Mouse (Mus musculus) adrenal gland (tissue): Measurements from ENCODE around the gene Slc37a1.

Experiments used
- intact Hi-C: fragments of 180-260 bp; cut with DNase I; formaldehyde crosslinking; loops from one replicate; pipeline ENCODE4 v1.15.1; 2025
- long read RNA-seq, 2 experiments: library from polyadenylated mRNA; unstranded; transcript quantifications; one replicate each; pipeline ENCODE4 v2.0.0; 2020; ENCODE audit warnings: borderline replicate concordance in 1 of 2; ENCODE audit not compliant: insufficient replicate concordance in 1 of 2

Gene Slc37a1
- long read RNA-seq, experiment 1 = 0 reads
- long read RNA-seq, experiment 2, transcript Slc37a1-201 (20 exons, 3,389 nt) = major isoform, 5 of 10 reads
- long read RNA-seq, experiment 2, partial matches to known transcripts = 4 of 10 reads
- long read RNA-seq, experiment 2, other reads (novel, unspliced or antisense) = 1 of 10 reads

DNA sequence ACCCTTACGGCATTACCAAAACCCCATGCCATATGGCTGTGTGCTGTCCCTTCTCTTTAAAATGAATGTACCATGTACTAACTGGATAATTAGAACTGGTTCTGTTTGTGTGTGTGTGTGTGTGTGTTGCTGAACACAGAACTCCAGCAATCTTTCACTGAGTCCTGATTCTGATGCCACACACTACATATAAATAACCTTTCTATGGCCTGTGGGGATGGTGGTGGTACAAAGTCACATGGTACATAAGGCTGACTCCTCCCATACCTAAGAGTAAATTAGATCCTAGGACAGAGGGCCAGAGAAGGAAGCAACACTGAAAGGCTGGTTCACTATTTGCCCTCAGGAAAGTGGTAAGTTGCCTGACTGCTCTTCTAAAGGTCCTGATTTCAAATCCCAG lies at the start of gene Slc37a1:
Gene Slc37a1 (plus strand): TSS at position 301 of the 400 bp plus-strand sequence.
- intact Hi-C loops = no loop called here

DNA sequence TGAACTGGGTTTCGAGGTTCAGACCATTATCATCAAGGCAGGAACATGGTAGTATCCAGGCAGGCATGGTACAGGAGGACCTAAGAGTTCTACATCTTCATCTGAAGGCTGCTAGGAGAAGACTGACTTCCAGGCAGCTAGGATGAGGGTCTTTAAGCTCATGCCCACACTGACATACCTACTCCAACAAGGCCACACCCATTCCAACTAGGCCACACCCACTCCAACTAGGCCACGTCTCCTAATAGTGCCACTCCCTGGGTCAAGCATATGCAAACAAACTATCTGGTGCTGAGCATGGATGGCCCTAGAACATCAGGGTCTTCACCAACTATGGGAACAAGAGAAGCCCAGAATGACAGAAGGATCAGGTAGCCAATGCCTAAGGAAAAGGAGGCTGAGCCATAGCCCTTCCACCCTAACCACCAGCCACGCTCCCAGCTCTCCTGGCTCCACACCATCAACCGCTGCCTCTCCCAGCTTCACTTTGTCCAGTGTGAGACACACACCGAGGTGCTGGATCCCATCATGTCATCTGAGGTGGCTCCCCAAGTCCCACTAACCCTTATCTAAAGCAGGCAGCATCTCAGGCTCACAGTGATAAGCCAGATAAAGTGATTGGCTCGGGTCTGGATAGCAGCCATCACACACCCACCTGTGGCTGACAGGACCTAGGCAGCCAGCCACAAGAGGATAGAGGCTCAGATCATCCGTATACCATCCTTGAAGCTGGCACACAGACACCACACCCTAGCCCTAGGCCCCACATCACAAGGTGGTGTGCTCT lies 48.2 kb upstream of the Slc37a1 start:
- intact Hi-C loops = no loop called here

DNA sequence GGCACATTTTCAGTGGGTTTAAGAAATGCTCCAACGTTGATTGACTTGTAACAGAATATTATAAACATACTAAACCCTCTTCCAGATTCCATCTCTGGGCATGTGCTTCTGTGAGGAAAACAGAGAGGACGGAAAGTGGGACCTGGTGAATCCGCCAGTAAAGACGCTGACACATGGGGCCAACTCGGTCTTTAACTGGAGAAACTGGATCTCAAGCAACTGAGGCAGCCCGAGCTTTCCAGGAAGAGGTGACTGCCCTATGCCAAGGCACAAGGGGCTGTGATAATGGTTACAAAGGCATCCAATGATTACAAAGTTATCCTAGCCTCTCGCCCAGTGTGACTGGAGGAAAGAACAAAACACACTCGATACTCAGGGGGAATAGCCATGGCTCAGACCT lies 45.4 kb upstream of the Slc37a1 start:
- intact Hi-C loops = no loop called here

DNA sequence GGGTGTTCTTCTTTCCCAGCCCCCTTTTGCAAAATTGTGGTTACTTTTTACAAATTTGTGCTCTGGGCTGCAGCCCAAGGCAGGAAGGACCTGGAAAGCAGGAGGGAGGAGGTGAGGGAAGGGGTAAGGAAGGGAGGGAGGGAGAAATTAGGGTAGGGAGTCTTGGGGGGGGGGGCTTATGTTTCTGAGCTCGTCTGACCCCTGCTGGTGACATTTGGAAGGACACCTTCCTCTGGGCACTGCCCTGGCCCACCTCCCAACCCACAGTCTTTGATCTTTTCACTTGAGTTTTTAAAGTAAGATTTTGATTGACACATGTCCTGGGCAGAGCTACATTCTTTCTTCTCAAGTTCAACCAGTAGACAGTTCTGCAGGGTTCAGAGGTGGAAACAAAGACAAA lies 43.8 kb upstream of the Slc37a1 start:
- intact Hi-C loops = loop anchor here (2.0 kb wide), 1 partner anchor 104 kb away; no protein-coding TSS in a partner anchor

DNA sequence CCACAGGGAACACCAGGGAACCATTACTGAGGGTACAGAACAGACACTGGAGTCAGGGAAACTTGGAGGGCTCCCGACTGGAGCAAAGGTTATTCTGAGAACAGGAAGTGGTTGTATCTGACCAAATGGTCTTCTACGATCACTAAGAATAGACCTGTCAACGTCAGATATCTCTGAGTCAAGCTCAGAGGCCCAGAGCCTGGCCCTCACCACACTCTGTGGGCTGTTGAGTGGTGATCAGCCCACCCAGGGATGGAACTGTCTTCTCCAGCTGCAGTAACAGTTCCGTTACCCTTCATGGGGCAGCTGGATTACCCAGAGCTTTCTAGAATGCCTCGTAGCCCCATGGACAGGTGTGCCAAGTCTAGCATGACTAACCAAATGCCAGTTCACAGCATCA lies 41.3 kb upstream of the Slc37a1 start:
- intact Hi-C loops = no loop called here

DNA sequence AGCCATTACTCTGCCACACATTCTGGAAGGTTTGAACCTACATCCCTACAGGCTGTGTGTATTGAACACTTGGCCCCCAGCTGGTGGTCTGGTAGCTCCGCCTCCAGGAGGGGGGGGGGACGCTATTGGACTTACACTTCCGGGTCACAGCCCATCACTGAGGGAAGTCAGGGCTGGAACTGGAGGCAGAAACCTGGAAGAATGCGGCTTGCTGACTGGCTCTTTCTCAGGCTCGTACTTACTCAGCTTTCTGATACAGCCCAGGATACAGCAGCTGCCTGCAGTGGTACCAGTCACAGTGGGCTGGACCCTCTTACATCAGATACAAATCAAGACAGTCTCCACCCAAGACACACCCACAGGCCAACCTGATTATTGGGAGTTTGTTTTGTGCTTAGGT lies 39.4 kb upstream of the Slc37a1 start:
- intact Hi-C loops = no loop called here

DNA sequence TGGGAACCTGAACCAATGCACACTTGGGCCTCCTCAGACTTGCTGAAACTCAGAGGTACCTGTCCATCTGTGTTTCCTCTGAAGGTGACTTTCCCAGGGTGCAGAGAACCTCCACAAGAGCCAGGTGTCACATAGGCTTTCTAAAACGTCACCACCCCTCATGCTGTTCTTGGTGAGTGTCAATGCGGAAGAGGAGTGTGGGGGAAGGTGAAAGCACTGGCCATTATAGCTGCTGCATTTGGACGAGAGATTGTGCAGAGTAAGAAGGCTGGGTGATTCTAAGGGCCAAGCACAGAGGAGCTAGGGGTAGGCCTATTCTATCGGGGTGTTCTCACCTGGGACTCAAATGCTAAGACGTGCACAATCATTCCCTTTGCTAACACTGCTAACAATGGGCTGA lies 32.6 kb upstream of the Slc37a1 start:
- intact Hi-C loops = loop anchor here (1.0 to 2.0 kb wide), 2 partner anchors 17 to 55 kb away; no protein-coding TSS in a partner anchor

DNA sequence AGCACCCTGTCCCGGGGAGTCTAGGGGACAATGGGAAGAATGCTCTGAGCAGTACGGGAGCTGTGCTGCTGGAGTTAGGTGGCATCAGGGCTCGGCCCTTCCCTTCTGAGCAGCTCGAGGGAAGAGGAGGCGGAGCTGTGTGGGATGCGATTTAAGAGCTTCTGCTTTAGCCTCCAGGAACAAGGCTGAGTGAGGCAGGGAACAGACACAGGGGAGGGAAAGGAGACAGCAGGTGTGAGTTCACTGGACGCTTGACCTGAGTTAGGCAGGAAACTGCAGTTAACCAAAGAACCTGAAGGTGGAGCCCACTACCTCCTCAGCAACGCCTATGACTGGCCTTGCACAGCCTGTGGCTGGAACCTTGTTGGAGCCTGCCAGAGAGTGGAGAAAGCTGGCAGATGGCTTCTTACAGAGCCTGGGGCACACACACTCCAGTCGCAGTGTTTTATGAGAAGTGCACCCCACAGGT lies 32.1 kb upstream of the Slc37a1 start:
- intact Hi-C loops = loop anchor here (1.0 to 2.0 kb wide), 2 partner anchors 16 to 55 kb away; no protein-coding TSS in a partner anchor

DNA sequence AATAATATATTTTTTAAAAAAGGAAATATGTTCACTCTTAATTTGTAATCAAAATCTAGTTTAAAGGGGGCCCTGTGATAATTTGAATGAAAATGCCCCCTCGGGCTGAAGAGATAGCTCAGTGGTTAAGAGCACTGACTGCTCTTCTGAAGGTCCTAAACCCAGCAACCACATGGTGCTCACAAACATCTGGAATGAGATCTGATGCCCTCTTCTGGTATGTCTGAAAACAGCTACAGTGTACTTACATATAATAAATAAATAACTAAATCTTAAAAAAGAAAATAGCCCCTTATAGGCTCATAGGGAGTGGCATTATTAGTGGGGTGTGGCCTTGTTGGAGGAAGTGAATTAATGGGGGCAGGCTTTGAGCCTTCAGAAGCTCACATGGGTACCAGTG lies 29.4 kb upstream of the Slc37a1 start:
- intact Hi-C loops = loop anchor here (5.0 kb wide), 1 partner anchor 90 kb away; no protein-coding TSS in a partner anchor

DNA sequence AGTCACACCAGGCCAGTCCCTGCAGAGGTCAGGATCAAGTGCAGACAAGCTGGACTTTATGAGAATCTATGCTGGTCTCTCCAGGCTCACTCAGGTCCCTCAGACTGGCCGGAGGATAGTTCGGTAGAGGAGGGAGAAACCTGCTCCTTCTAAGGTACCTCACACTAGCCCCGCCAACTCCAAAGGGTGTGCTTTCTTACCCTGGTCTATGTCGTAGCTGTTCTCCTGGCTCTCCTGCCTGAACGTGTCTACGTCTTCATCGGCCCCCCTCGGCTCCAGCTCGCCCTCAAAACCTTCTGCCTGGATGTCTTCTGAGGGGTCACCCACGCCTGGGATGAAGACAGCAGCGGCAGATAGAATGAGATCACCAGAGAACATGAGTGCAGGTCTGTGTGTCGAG lies 28.7 kb upstream of the Slc37a1 start:
- intact Hi-C loops = loop anchor here (5.0 kb wide), 1 partner anchor 89 kb away; no protein-coding TSS in a partner anchor

DNA sequence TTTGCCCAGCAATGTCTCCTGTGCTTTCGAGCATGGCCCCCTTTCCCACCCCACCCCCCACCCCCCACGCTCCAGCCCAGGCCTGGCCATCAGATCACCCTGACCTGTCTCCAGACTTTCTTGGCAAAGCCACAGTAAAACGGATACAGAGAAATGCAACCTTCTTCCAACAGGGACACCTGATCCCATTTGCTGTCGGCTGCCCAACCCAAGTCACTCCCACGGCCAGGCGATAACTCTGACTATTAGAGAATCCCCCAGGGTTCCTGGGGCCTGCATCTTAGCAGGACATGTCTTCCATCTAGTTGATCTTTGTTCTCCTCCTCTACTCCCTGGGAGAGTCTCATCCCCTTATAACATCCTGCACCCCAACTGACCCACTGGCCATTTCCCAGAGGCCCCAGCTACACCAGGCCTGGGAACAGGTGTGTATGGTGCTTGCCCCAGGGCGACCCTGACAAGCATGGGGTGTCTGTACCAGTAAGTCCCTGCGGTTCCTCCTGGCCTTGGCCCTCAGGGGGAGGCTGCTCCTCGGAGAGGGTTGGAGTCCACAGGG lies 28.2 kb upstream of the Slc37a1 start:
- intact Hi-C loops = loop anchor here (5.0 kb wide), 1 partner anchor 89 kb away; no protein-coding TSS in a partner anchor

DNA sequence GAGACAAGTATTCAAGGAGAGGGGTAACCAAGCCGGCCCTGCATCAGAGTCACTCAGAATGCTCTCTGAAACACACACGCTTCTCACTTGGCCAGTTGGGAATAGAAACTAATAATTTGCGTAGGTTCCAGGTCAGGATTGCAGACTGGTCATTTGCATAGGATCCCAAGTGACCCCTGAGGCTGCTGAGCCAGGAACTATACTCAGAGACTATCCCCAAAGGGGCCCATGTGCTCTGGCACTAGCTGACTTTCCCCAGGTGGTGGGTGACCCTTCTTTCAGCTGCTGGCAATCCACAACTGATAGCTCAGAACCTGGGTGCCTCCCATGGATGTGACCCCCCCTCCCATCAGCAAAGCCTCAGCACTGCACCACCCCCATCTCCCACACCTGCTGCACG lies 27.4 kb upstream of the Slc37a1 start:
- intact Hi-C loops = loop anchor here (5.0 kb wide), 1 partner anchor 88 kb away; no protein-coding TSS in a partner anchor

DNA sequence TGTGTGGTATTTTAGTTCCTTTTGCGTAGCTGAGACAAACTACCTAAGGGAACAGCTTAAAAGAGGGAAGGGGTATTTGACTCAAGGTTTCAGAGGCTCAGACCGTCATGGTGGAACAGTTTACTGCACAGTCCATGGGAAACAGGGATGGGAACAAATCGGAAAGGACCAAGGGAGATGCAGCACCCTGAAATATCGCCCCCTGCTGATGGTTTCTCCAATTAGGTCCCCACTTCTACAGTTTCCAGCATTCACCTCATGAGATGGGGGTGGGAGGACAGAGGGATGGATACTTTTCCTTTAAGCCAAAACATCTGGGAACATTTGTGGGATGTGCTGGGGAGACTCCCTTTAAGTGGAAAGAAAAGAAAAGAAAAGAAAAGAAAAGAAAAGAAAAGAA lies 26.8 kb upstream of the Slc37a1 start:
- intact Hi-C loops = loop anchor here (5.0 kb wide), 1 partner anchor 87 kb away; no protein-coding TSS in a partner anchor

DNA sequence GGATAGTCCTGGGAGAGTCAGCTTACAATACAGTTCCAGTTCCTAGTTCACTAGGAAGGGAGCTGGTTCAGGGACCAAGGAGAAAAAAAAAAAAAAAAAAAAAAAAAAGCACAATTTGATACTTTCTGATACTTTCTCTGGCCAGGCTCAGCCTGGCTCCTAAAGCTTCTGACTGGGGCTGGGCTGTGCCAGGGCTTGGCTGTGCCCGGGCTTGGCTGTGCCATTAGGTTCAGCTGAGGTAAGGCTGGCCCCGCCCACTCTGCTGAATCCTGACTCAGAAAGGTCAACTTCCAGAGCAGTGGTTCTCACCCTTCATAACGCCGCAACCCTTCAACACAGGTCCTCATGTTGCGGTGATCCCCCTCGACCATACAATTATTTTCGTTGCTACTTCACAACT lies 26.2 kb upstream of the Slc37a1 start:
- intact Hi-C loops = no loop called here

DNA sequence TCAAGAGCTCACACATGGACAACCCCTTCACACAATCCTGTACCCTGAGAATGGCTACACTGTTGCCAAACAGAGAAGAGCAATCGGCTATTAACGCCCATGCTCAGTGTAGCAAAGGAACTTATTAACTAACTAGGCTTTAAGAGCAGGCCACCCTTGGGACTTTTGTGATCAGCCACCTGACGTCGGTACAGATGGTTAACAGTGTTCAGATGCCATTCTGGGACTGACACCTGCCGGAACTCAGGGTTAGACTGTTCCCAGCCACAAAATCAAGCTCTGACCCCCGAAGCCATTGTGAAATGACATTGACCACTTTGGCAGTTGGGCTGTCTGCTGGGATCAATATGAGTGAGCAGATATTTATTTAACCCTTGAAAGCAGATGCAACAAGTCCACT lies 25.2 kb upstream of the Slc37a1 start:
- intact Hi-C loops = no loop called here

DNA sequence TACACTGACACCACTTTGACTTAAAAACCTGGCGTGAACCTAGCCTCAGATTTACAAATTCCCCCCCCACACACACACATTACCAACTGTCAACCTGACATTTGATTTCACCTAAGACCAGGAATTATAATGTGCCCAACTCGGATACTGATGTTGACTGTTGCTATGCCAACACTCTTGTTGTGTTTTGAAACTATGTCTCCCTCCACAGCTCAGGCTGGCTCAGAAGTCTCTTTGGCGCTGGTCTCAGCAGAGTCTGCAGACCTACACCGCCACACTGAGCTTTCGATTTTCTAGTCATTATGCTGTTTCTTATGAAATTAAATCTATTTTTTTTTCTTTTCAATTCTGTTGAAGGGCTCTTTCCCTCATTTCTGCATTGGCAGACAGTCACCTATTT lies 23.9 kb upstream of the Slc37a1 start:
- intact Hi-C loops = no loop called here

DNA sequence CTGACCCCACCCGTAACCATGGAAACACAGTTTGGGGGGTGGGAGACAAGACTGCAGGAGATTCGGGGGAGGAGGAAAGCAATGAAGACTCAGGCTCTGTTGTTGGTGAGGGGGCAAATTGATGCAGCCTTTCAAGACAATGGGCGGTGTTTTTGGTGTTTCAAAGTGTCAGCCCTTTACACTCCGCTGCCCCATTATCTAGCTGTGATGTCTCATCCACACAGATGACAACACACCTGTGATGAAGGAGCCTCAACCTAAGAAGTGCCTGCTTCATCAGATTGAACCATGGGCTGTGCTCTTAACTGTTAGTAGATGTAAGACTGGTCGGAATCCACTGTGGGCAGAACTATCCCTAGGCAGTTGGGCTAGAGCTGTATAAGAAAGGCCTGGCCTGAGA lies 22.8 kb upstream of the Slc37a1 start:
- intact Hi-C loops = no loop called here

DNA sequence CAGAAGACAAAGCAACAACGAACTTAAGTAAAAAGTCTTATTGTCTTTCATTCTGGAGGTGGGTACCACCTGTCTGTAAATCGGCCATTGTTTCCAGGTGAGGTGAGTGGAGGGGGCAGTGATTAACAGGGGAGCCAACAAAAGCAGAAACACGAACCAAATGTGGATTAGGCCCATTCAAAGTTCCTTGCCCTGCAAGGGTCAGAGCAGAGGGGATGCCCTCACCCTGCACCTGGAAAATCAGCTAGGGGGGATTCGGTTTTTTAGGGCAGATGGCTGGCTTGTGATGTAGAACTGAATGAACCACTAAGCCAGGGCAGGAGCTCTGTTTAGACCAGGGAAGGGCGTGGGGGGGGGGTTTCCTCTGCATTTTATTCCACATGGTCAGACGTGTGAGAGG lies 22.2 kb upstream of the Slc37a1 start:
- intact Hi-C loops = no loop called here

DNA sequence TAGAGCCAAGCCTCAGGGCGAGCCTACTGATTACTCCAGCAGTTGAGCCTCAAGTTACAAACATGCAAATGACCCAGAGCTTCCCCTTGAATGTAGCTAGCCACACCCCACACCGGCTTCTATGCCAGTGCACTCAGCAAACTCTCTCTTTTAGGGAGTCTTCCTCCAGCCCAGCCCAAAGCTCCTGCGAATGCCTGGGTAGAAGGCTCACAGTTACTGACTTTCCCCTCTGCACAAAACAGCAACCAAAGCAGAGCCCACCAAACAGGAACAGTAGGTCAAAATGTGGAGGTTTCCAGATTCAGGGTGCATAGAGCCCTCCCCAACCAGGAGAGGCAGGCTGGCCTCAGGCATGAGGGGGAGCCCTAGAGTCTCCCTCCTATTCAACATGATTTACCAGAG lies 21.4 kb upstream of the Slc37a1 start:
- intact Hi-C loops = no loop called here

DNA sequence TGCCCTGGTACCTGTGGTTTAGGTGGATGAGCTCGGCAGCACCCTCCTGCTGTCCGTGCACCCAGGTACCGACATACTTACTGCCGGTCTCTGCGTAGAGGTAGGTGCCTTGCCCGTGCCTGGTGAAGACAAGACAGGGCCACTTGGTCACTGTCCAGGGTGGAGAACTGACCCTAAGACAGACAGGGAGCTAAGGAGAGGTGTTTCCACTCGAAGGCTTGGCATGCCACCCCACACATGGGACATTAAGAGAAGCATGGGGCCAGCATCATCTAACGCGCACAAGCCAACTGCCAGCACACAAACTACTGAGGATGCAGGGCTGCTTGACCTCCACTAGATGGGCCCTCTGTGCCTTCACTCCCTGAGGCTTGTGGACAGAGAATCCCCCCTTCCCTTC lies 20.8 kb upstream of the Slc37a1 start:
- intact Hi-C loops = no loop called here

DNA sequence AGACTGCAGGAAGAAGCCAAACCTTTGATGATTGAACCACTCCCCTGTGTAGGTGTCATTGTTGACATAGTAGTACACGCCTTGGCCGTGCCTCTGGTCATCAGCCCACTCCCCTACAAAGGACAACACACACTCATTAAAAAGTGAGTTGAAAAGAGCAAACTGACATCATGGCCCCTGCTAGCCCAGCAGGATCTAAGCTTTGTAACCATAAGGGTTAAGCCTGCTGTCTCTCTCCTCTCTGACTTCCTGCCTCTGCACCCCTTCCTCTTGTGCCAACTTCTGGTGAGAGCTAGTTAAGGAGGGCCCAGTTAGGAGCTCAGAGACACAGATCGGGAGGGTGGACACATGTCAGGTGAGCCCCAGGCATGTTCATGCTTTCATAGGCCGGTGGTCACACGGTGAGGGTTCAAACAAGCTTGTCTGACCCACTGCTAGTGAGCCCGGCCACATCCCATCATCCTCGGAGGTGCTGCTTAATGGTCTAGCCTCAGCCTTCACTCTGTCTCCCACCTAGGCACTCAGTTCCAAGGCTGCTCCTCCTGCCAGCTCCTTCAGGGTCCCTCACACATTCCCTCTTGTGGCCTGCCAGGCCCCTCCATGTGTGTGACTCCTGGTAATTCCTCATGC lies 20.2 kb upstream of the Slc37a1 start:
- intact Hi-C loops = no loop called here

DNA sequence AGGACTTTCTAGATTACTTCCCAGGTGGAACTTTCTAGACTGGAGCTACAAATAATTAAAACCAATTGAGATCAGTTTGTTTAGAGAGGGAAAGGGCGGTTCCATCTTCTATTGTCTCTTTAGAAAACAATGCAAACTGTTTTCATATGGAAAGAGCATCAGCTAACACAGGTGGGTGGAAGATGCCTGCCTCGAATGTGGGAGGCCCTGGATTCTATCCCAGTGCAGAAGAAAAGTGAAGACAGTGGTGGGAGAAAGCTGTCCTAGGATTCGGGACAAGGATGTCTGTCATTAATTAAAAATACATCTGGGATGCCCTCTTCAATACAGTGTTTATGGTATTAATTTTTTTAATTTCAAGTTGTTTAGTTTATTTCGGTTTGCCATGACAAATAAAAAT lies 19.5 kb upstream of the Slc37a1 start:
- intact Hi-C loops = no loop called here
